11 mouse cellular contexts compared by ENCODE assay signal in genomic region chr1:93826540-93826835, GRCm38 (mm10). TPM values are rescaled to one million over a fixed set of nuclear protein-coding genes. Genes with fewer than 3 reads are reported as not detected.
DNase-seq lines count a peak whose midpoint lies in the region; ATAC-seq and TF ChIP-seq lines count a peak whose summit lies in the region.
"Had no signal": no experiment of that assay in that cellular context is flagged by ENCODE, and none has a peak within 500 bp of the region (broad histone marks: within the 10 kb centered on the region; RNA-seq: fewer than 3 reads in every experiment).

No protein-coding gene starts in this region.

- no peak overlapping the region for H3K9ac ChIP-seq in heart, embryonic 14.5 days (ENCODE audit: low read length)
- no peak overlapping the region for H3K9ac ChIP-seq in forebrain, embryonic 15.5 days (replicated peaks)
- H3K9ac ChIP-seq in liver, embryonic 15.5 days, result no peak overlapping the region; the same call in 1 of the 2 replicates

- H3K9me3 ChIP-seq in heart, embryonic 14.5 days (ENCODE audit: control insufficient read depth, low read length), result no peaks in the 10 kb centered on the region
- H3K9me3 ChIP-seq in G1E (replicated peaks), result no peaks in the 10 kb centered on the region
- no peaks in the 10 kb centered on the region for H3K9me3 ChIP-seq in forebrain, embryonic 15.5 days
- H3K9me3 ChIP-seq in liver, embryonic 15.5 days (replicated peaks), result no peaks in the 10 kb centered on the region

- H3K4me2 ChIP-seq in heart, embryonic 14.5 days (ENCODE audit: low read length), result peak overlapping the region; percentile 93; the same call in 1 of the 2 replicates
- H3K4me2 ChIP-seq in forebrain, embryonic 15.5 days (replicated peaks), result peak overlapping the region; percentile 78
- H3K4me2 ChIP-seq in liver, embryonic 15.5 days, result peak overlapping the region; percentile 80

- no peak overlapping the region for H3K4me3 ChIP-seq in heart, embryonic 14.5 days (ENCODE audit: control insufficient read depth in 1 of 2, insufficient read depth in 1 of 2, low read depth in 1 of 2, low read length in 2 of 2)
- peak overlapping the region; percentile 78 for H3K4me3 ChIP-seq in G1E (ENCODE audit: low read depth, low read length)
- no peak overlapping the region; the same call in 1 of the 2 replicates for H3K4me3 ChIP-seq in forebrain, embryonic 15.5 days
- peak overlapping the region; percentile 62 for H3K4me3 ChIP-seq in liver, embryonic 15.5 days (replicated peaks)

- H3K27ac ChIP-seq in heart, embryonic 14.5 days (replicated peaks in 1 of 2; ENCODE audit: control insufficient read depth in 1 of 2, insufficient read depth in 1 of 2, low read depth in 2 of 2, low read length in 2 of 2), result no peak overlapping the region
- H3K27ac ChIP-seq in forebrain, embryonic 15.5 days (replicated peaks), result no peak overlapping the region
- H3K27ac ChIP-seq in liver, embryonic 15.5 days (replicated peaks), result peak overlapping the region; percentile 98; the same call in 1 of the 2 replicates

- H3K27me3 ChIP-seq in heart, embryonic 14.5 days (ENCODE audit: control insufficient read depth, insufficient read depth, low read length), result no peaks in the 10 kb centered on the region
- no peaks in the 10 kb centered on the region for H3K27me3 ChIP-seq in G1E (ENCODE audit: insufficient read depth, low read length)
- H3K27me3 ChIP-seq in forebrain, embryonic 15.5 days, result no peaks in the 10 kb centered on the region
- H3K27me3 ChIP-seq in liver, embryonic 15.5 days, result no peaks in the 10 kb centered on the region

- WGBS in heart, embryonic 14.5 days, result 91% methylated on average over 9 of the region's 9 CpGs
- WGBS in forebrain, embryonic 15.5 days, result 91% methylated on average over 9 of the region's 9 CpGs
- 82% methylated on average over 9 of the region's 9 CpGs for WGBS in liver, embryonic 15.5 days (ENCODE audit: insufficient replicate concordance)

- peaks cover 10% of the 10 kb centered on the region; the same call in 1 of the 2 replicates for H3K36me3 ChIP-seq in heart, embryonic 14.5 days (ENCODE audit: control insufficient read depth, insufficient read depth, low read length)
- H3K36me3 ChIP-seq in G1E (replicated peaks), result peaks cover 49% of the 10 kb centered on the region
- no peaks in the 10 kb centered on the region for H3K36me3 ChIP-seq in forebrain, embryonic 15.5 days
- peaks cover 2% of the 10 kb centered on the region; the same call in 1 of the 2 replicates for H3K36me3 ChIP-seq in liver, embryonic 15.5 days (replicated peaks)

- ATAC-seq in heart, embryonic 14.5 days (ENCODE audit: insufficient number of reproducible peaks, insufficient read depth, low FRiP score, low read depth), result no peak
- ATAC-seq in G1E (ENCODE audit: extremely low read depth, insufficient number of reproducible peaks, low FRiP score, poor library complexity, severe bottlenecking), result no peak
- ATAC-seq in forebrain, embryonic 15.5 days (replicated peaks), result no peak
- no peak for ATAC-seq in liver, embryonic 15.5 days (ENCODE audit: insufficient read depth)

- H3K4me1 ChIP-seq in heart, embryonic 14.5 days (ENCODE audit: control insufficient read depth in 2 of 2, insufficient read depth in 2 of 2, low read length in 2 of 2), result peaks cover 11 to 14% of the 10 kb centered on the region in 2 experiments
- peaks cover 35% of the 10 kb centered on the region for H3K4me1 ChIP-seq in G1E (ENCODE audit: insufficient read depth, low read depth, low read length)
- H3K4me1 ChIP-seq in forebrain, embryonic 15.5 days, result peaks cover 17% of the 10 kb centered on the region
- peaks cover 34% of the 10 kb centered on the region for H3K4me1 ChIP-seq in liver, embryonic 15.5 days (replicated peaks)

- no peak for TF ChIP-seq CTCF in G1E (IDR thresholded peaks at IDR 0.05; ENCODE audit: low read depth, low read length)

- no peak for DNase-seq in heart, adult 9 months (ENCODE audit: low spot score in 2 of 2)
- DNase-seq in G1E (ENCODE audit: low spot score), result no peak
- DNase-seq in urinary bladder, postnatal 10 days (ENCODE audit: low spot score), result no peak
- no peak for DNase-seq in T-cell, adult 2 months (ENCODE audit: low spot score)
- no peak for DNase-seq in urinary bladder, adult 18-20 months (ENCODE audit: low spot score in 2 of 2)

RNA-seq across cellular contexts. Expression of gene D2hgdh, which starts 1.8 kb away (rescaled TPM):
- 16.1 and 17.3 TPM in 2 replicates for polyA plus RNA-seq in heart, embryonic 14.5 days (2014; fragmentation: Nextera tagmentation; extraction: Ambion mirVana)
- total RNA-seq in G1E (2014; fragmentation: Nextera tagmentation) (15.0 and 21.4 TPM in 2 replicates), G1E (2017) (11.8 and 14.7 TPM in 2 replicates)
- 2.3 and 3.4 TPM in 2 replicates for polyA plus RNA-seq in G1E (2012)
- 15.5 and 16.1 TPM in 2 replicates for polyA plus RNA-seq in forebrain, embryonic 15.5 days (2015; fragmentation: Nextera tagmentation; extraction: Ambion mirVana)
- polyA plus RNA-seq in liver, embryonic 15.5 days (2015; fragmentation: Nextera tagmentation; extraction: Ambion mirVana), result 5.7 and 5.9 TPM in 2 replicates

RNA-seq across cellular contexts. Expression of gene Ing5, which starts 22.7 kb away (rescaled TPM):
- polyA plus RNA-seq in heart, embryonic 14.5 days (2014; fragmentation: Nextera tagmentation; extraction: Ambion mirVana), result 11.2 and 11.6 TPM in 2 replicates
- 21.4 and 43.3 TPM in 2 replicates for total RNA-seq in G1E (2014; fragmentation: Nextera tagmentation)
- total RNA-seq in G1E (2017), result 32.0 and 41.4 TPM in 2 replicates
- 1.6 and 3.4 TPM in 2 replicates for polyA plus RNA-seq in G1E (2012)
- 10.7 and 11.4 TPM in 2 replicates for polyA plus RNA-seq in forebrain, embryonic 15.5 days (2015; fragmentation: Nextera tagmentation; extraction: Ambion mirVana)
- polyA plus RNA-seq in liver, embryonic 15.5 days (2015; fragmentation: Nextera tagmentation; extraction: Ambion mirVana), result 9.4 TPM in 2 replicates

RNA-seq across cellular contexts. Expression of gene Dtymk, which starts 24.8 kb away (rescaled TPM):
- polyA plus RNA-seq in heart, embryonic 14.5 days (2014; fragmentation: Nextera tagmentation; extraction: Ambion mirVana), result 164 and 167 TPM in 2 replicates
- total RNA-seq in G1E (2014; fragmentation: Nextera tagmentation), result 291 and 319 TPM in 2 replicates
- total RNA-seq in G1E (2017), result 414 and 485 TPM in 2 replicates
- 129 and 148 TPM in 2 replicates for polyA plus RNA-seq in G1E (2012)
- polyA plus RNA-seq in forebrain, embryonic 15.5 days (2015; fragmentation: Nextera tagmentation; extraction: Ambion mirVana), result 183 and 192 TPM in 2 replicates
- polyA plus RNA-seq in liver, embryonic 15.5 days (2015; fragmentation: Nextera tagmentation; extraction: Ambion mirVana), result 110 and 114 TPM in 2 replicates

RNA-seq across cellular contexts. Expression of gene Gal3st2, which starts 34.6 kb away (rescaled TPM):
- polyA plus RNA-seq in heart, embryonic 14.5 days (2014; fragmentation: Nextera tagmentation; extraction: Ambion mirVana), result 0.08 TPM in 1 of 2 replicates, not detected in the other
- total RNA-seq in G1E (2014; fragmentation: Nextera tagmentation) (not detected in 2 replicates), G1E (2017) (not detected in 2 replicates)
- not detected in 2 replicates for polyA plus RNA-seq in G1E (2012)
- polyA plus RNA-seq in forebrain, embryonic 15.5 days (2015; fragmentation: Nextera tagmentation; extraction: Ambion mirVana), result not detected in 2 replicates
- not detected in 2 replicates for polyA plus RNA-seq in liver, embryonic 15.5 days (2015; fragmentation: Nextera tagmentation; extraction: Ambion mirVana)
- total RNA-seq: granulocyte monocyte progenitor cell, adult 5-6 weeks; layer of hippocampus, adult 18-20 months; monocyte, adult 5-6 weeks had no signal

Comparison
In these comparisons a context has a peak if more than half of its experiments do, and no peak if none do; other contexts are left out.
1. H3K4me3 ChIP-seq: peak in G1E (single experiment) and liver, embryonic 15.5 days (single experiment); none in heart, embryonic 14.5 days (0 of 2) and forebrain, embryonic 15.5 days (single experiment).
2. Peak in every context shown above with its lines, with median percentiles within 50 percentile points of each other: H3K4me2 ChIP-seq.